Mouse (Mus musculus): Measurements from ENCODE around the gene Slc22a16.

The Slc22a16 gene

GRCm38 (mm10) chr10:40604706-40605394, 34.7 kb downstream of the Slc22a16 start:
- in situ Hi-C loops (cut with MboI, MseI) = no loop called here

- in situ Hi-C loops (cut with MboI, MseI) = no loop called here
Observed at GRCm38 (mm10) chr10:40617973-40618372, 47.8 kb downstream of the Slc22a16 start.

- in situ Hi-C loops (cut with MboI, MseI) = no loop called here
Observed at GRCm38 (mm10) chr10:40619760-40620159, 49.6 kb downstream of the Slc22a16 start.

GRCm38 (mm10) chr10:40629140-40629539, 59.0 kb downstream of the Slc22a16 start:
- in situ Hi-C loops (cut with MboI, MseI) = no loop called here

- in situ Hi-C loops (cut with MboI, MseI) = no loop called here
Observed at GRCm38 (mm10) chr10:40629656-40630311, 59.6 kb downstream of the Slc22a16 start, which contains the start of gene Ddo. TSS of gene Ddo (plus strand) at chr10:40630011.

- in situ Hi-C loops (cut with MboI, MseI) = no loop called here
Observed at GRCm38 (mm10) chr10:40630457-40630856, 60.3 kb downstream of the Slc22a16 start.

- in situ Hi-C loops (cut with MboI, MseI) = no loop called here
Observed at GRCm38 (mm10) chr10:40630961-40631360, 60.8 kb downstream of the Slc22a16 start.

GRCm38 (mm10) chr10:40632087-40632486, 62.0 kb downstream of the Slc22a16 start:
- in situ Hi-C loops (cut with MboI, MseI) = no loop called here

- in situ Hi-C loops (cut with MboI, MseI) = no loop called here
Observed at GRCm38 (mm10) chr10:40637331-40637730, 67.2 kb downstream of the Slc22a16 start.

GRCm38 (mm10) chr10:40638276-40638675, 68.1 kb downstream of the Slc22a16 start:
- in situ Hi-C loops (cut with MboI, MseI) = no loop called here

- in situ Hi-C loops (cut with MboI, MseI) = no loop called here
Observed at GRCm38 (mm10) chr10:40638823-40639819, 69.0 kb downstream of the Slc22a16 start.

- in situ Hi-C loops (cut with MboI, MseI) = loop anchor here (5.0 kb wide), 1 partner anchor 112 kb away; no protein-coding TSS in a partner anchor
Observed at GRCm38 (mm10) chr10:40640406-40640805, 70.3 kb downstream of the Slc22a16 start.

- in situ Hi-C loops (cut with MboI, MseI) = loop anchor here (5.0 kb wide), 1 partner anchor 110 kb away; no protein-coding TSS in a partner anchor
Observed at GRCm38 (mm10) chr10:40641901-40642300, 71.8 kb downstream of the Slc22a16 start.

GRCm38 (mm10) chr10:40643126-40643525, 73.0 kb downstream of the Slc22a16 start:
- in situ Hi-C loops (cut with MboI, MseI) = loop anchor here (5.0 kb wide), 1 partner anchor 109 kb away; no protein-coding TSS in a partner anchor

GRCm38 (mm10) chr10:40644456-40644855, 74.3 kb downstream of the Slc22a16 start:
- in situ Hi-C loops (cut with MboI, MseI) = loop anchor here (5.0 kb wide), 1 partner anchor 108 kb away; no protein-coding TSS in a partner anchor

- in situ Hi-C loops (cut with MboI, MseI) = no loop called here
Observed at GRCm38 (mm10) chr10:40645346-40645745, 75.2 kb downstream of the Slc22a16 start.

GRCm38 (mm10) chr10:40648776-40649175, 78.6 kb downstream of the Slc22a16 start:
- in situ Hi-C loops (cut with MboI, MseI) = no loop called here

- in situ Hi-C loops (cut with MboI, MseI) = no loop called here
Observed at GRCm38 (mm10) chr10:40649634-40650033, 79.5 kb downstream of the Slc22a16 start.

- in situ Hi-C loops (cut with MboI, MseI) = no loop called here
Observed at GRCm38 (mm10) chr10:40651676-40652075, 81.5 kb downstream of the Slc22a16 start.
